Mouse (Mus musculus) midbrain, embryonic 11.5 days (tissue): ENCODE data around the gene Tnfrsf8. TPM values are rescaled to one million over a fixed set of nuclear protein-coding genes. Genes with fewer than 3 reads are reported as not detected.

Source experiments
- ATAC-seq: fragments of 200-750 bp; cut with Nextera tagmentation; 2 replicates; pipeline ENCODE4 v1.8.0; 2017; ENCODE audit warnings: moderate TSS enrichment, moderate library complexity; ENCODE audit not compliant: low FRiP score
- DNase-seq: peaks from one replicate; pipeline ENCODE4 v3.0.0; 2015; ENCODE audit warnings: low spot score; ENCODE audit errors: missing footprints
- H3K27ac ChIP-seq: fragments of 300-500 bp; sonication (generic); 2 replicates; pipeline ENCODE4 v1.5.1; 2014; ENCODE audit warnings: low read depth, low read length
- H3K27me3 ChIP-seq: fragments of 300-500 bp; sonication (generic); 2 replicates; pipeline ENCODE4 v1.6.1; 2014; ENCODE audit warnings: mild to moderate bottlenecking, low read length, moderate library complexity, mixed read lengths; ENCODE audit not compliant: control insufficient read depth, insufficient read depth
- H3K36me3 ChIP-seq: fragments of 300-500 bp; sonication (generic); 2 replicates; pipeline ENCODE4 v1.6.1; 2014; ENCODE audit warnings: mild to moderate bottlenecking, low read length, moderate library complexity, mixed read lengths; ENCODE audit not compliant: control insufficient read depth, insufficient read depth
- H3K4me1 ChIP-seq: fragments of 300-500 bp; sonication (generic); 2 replicates; pipeline ENCODE4 v1.6.1; 2014; ENCODE audit warnings: low read length; ENCODE audit not compliant: control insufficient read depth, insufficient read depth
- H3K4me2 ChIP-seq: fragments of 300-500 bp; sonication (generic); 2 replicates; pipeline ENCODE4 v1.6.1; 2014; ENCODE audit warnings: mild to moderate bottlenecking, moderate library complexity
- H3K4me3 ChIP-seq: fragments of 300-500 bp; sonication (generic); 2 replicates; pipeline ENCODE4 v1.5.1; 2014; ENCODE audit warnings: low read depth, low read length
- H3K9ac ChIP-seq: fragments of 300-500 bp; sonication (generic); 2 replicates; pipeline ENCODE4 v1.6.1; 2014; ENCODE audit warnings: low read length
- H3K9me3 ChIP-seq: fragments of 300-500 bp; sonication (generic); 2 replicates; pipeline ENCODE4 v1.6.1; 2016; ENCODE audit warnings: low read length; ENCODE audit not compliant: control insufficient read depth
- WGBS: fragments of 180-500 bp; shearing (Covaris S2); extraction: QIAGEN DNeasy Blood & Tissue Kit; methylation state at CpG from one replicate; pipeline ENCODE4 v1.1.7; 2014; 5-methylcytosine and 5-hydroxymethylcytosine counted together
- polyA plus RNA-seq: library from polyadenylated mRNA; unstranded; fragments of >200 nt; fragmentation: Nextera tagmentation; extraction: Ambion mirVana; gene quantifications from 2 replicates; pipeline ENCODE4 v1.2.1, GENCODE M21; 2014

Gene Tnfrsf8
- polyA plus RNA-seq, 1 experiment from 2014 or later: 0.04 TPM

- Histone ChIP-seq H3K36me3 (no peaks in the 10 kb centered on the region), H3K9me3 (no peaks in the 10 kb centered on the region), H3K4me3 (no peak overlapping the region), H3K9ac (no peak overlapping the region), H3K4me1 (no peaks in the 10 kb centered on the region), H3K27me3 (no peaks in the 10 kb centered on the region), H3K4me2 (no peak overlapping the region), H3K27ac (no peak overlapping the region)
- no peak for ATAC-seq
- no peak for DNase-seq
- WGBS: 66% methylated on average over 11 of the region's 12 CpGs
Measured at GRCm38 (mm10) chr4:145300210-145300927, 14.6 kb downstream of the Tnfrsf8 start.

GRCm38 (mm10) chr4:145299355-145299754 lies 15.6 kb downstream of the Tnfrsf8 start:
- no peaks in the 10 kb centered on the region for H3K4me1 ChIP-seq
- WGBS: 91% methylated on average over 8 of the region's 8 CpGs
- no peak overlapping the region for H3K27ac ChIP-seq
- no peak overlapping the region for H3K9ac ChIP-seq
- ATAC-seq (no peak), DNase-seq (no peak)
- no peaks in the 10 kb centered on the region for H3K27me3 ChIP-seq
- H3K4me3 ChIP-seq: no peak overlapping the region
- H3K9me3 ChIP-seq: no peaks in the 10 kb centered on the region
- no peak overlapping the region for H3K4me2 ChIP-seq
- H3K36me3 ChIP-seq: no peaks in the 10 kb centered on the region

- no peak overlapping the region for H3K4me3 ChIP-seq
- H3K27me3 ChIP-seq: no peaks in the 10 kb centered on the region
- no peaks in the 10 kb centered on the region for H3K4me1 ChIP-seq
- ATAC-seq (no peak), DNase-seq (no peak)
- H3K4me2 ChIP-seq: no peak overlapping the region
- 84% methylated on average over 7 of the region's 7 CpGs for WGBS
- no peak overlapping the region for H3K9ac ChIP-seq
- H3K36me3 ChIP-seq: no peaks in the 10 kb centered on the region
- H3K9me3 ChIP-seq: no peaks in the 10 kb centered on the region
- no peak overlapping the region for H3K27ac ChIP-seq
Measured at GRCm38 (mm10) chr4:145298846-145299245, 16.1 kb downstream of the Tnfrsf8 start.

GRCm38 (mm10) chr4:145295589-145296300 lies 19.2 kb downstream of the Tnfrsf8 start:
- no peak overlapping the region for H3K9ac ChIP-seq
- no peaks in the 10 kb centered on the region for H3K4me1 ChIP-seq
- no peaks in the 10 kb centered on the region for H3K27me3 ChIP-seq
- ATAC-seq: peak; percentile 41; the same call in 1 of the 2 replicates
- H3K36me3 ChIP-seq: no peaks in the 10 kb centered on the region
- H3K4me2 ChIP-seq: no peak overlapping the region
- WGBS: 47% methylated on average over 5 of the region's 5 CpGs
- no peaks in the 10 kb centered on the region for H3K9me3 ChIP-seq
- H3K27ac ChIP-seq: no peak overlapping the region
- no peak overlapping the region for H3K4me3 ChIP-seq
- DNase-seq: peak; percentile 90

GRCm38 (mm10) chr4:145294588-145294987 lies 20.4 kb downstream of the Tnfrsf8 start:
- Histone ChIP-seq H3K4me3 (no peak overlapping the region), H3K4me1 (no peaks in the 10 kb centered on the region), H3K9ac (no peak overlapping the region), H3K27me3 (no peaks in the 10 kb centered on the region), H3K27ac (no peak overlapping the region), H3K4me2 (no peak overlapping the region), H3K9me3 (no peaks in the 10 kb centered on the region), H3K36me3 (no peaks in the 10 kb centered on the region)
- 88% methylated on average over 5 of the region's 5 CpGs for WGBS
- ATAC-seq (no peak), DNase-seq (no peak)

GRCm38 (mm10) chr4:145286369-145287120 lies 28.4 kb downstream of the Tnfrsf8 start:
- WGBS: 49% methylated on average over 4 of the region's 4 CpGs

GRCm38 (mm10) chr4:145284675-145285074 lies 30.3 kb downstream of the Tnfrsf8 start:
- H3K27ac ChIP-seq: no peak overlapping the region
- H3K27me3 ChIP-seq: no peaks in the 10 kb centered on the region
- ATAC-seq: no peak
- H3K4me1 ChIP-seq: no peaks in the 10 kb centered on the region
- WGBS: 88% methylated on average over 4 of the region's 4 CpGs
- DNase-seq: no peak
- H3K9ac ChIP-seq: no peak overlapping the region
- no peaks in the 10 kb centered on the region for H3K36me3 ChIP-seq
- H3K4me2 ChIP-seq: no peak overlapping the region
- no peak overlapping the region for H3K4me3 ChIP-seq
- H3K9me3 ChIP-seq: no peaks in the 10 kb centered on the region

More at GRCm38 (mm10) chr4:145286369-145287120, 28.4 kb downstream of the Tnfrsf8 start:
- ATAC-seq: peak; percentile 86
- Histone ChIP-seq H3K4me1 (no peaks in the 10 kb centered on the region), H3K27ac (no peak overlapping the region), H3K9me3 (no peaks in the 10 kb centered on the region), H3K9ac (no peak overlapping the region), H3K27me3 (no peaks in the 10 kb centered on the region), H3K4me2 (no peak overlapping the region), H3K4me3 (no peak overlapping the region), H3K36me3 (no peaks in the 10 kb centered on the region)
- peak; percentile 94 for DNase-seq

- no peak overlapping the region for H3K4me2 ChIP-seq
- no peaks in the 10 kb centered on the region for H3K27me3 ChIP-seq
- no peak for ATAC-seq
- H3K36me3 ChIP-seq: no peaks in the 10 kb centered on the region
- no peaks in the 10 kb centered on the region for H3K4me1 ChIP-seq
- no peak for DNase-seq
- no peak overlapping the region for H3K4me3 ChIP-seq
- WGBS: 79% methylated on average over 6 of the region's 6 CpGs
- no peak overlapping the region for H3K27ac ChIP-seq
- no peaks in the 10 kb centered on the region for H3K9me3 ChIP-seq
- no peak overlapping the region for H3K9ac ChIP-seq
Measured at GRCm38 (mm10) chr4:145283441-145283840, 31.5 kb downstream of the Tnfrsf8 start.

- ATAC-seq: no peak
- no peak for DNase-seq
- Histone ChIP-seq H3K4me3 (no peak overlapping the region), H3K36me3 (no peaks in the 10 kb centered on the region), H3K9me3 (no peaks in the 10 kb centered on the region), H3K27me3 (no peaks in the 10 kb centered on the region), H3K27ac (no peak overlapping the region), H3K4me1 (no peaks in the 10 kb centered on the region), H3K4me2 (no peak overlapping the region), H3K9ac (no peak overlapping the region)
- 92% methylated on average over 6 of the region's 6 CpGs for WGBS
Measured at GRCm38 (mm10) chr4:145280966-145281365, 34.0 kb downstream of the Tnfrsf8 start.
